Mouse (Mus musculus) liver, adult 2 months (tissue): ENCODE measurements at regions not wholly inside any gene's neighbourhood (a gene's known extent, or its start where the extent isn't known, plus 50 kb on each side); places are given as distances from the start of the nearest gene placed in this dataset.

ENCODE experiments used
- CTCF ChIP-seq: fragments of 200-500 bp; IDR thresholded peaks from 2 replicates; pipeline ENCODE4 v1.5.1; 2011; ENCODE audit warnings: low read depth, low read length, control low read depth
- POLR2A ChIP-seq: fragments of 200-500 bp; IDR thresholded peaks from 2 replicates; pipeline ENCODE4 v1.6.1; 2011; ENCODE audit warnings: low read length, control low read depth; ENCODE audit not compliant: insufficient read depth; ENCODE audit errors: extremely low read depth

DNA sequence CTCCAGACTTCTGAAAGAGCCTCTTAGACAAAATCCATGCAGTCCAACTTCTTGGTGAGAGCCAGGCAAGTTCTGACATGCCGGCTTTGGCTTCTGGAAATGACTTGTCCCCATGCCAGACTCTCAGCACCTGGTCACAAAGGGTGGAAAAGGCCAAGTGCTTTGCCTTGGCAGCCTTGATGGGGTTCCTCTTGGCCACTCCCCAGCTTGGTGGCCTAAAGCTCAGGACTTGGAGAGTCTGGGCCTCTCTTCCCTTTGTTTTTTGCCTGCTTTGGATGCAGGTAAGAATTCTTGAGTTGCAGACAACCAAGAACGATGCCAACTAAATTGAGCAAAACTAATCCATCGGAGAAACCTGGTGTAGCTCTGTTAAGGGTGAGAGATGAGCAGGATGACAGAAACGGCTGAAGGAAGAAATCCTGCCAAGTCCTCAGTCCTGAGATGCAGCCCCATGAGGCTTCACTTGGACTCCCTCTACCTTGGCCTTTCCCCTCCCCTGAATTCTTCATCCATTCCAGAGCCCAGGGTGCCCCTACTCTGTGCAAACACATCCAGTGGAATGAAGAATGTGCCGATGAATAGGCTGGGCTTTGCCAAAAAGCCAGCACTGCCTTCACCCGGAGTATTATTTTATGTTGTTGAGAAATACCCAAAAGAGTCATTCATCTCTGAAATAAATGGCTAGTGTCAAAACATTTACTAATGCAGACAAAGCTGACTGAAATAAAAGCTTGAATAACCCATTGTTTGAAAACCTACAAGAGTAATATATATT is 228.0 kb upstream of the Irx5 start:
- TF ChIP-seq CTCF (no peak), POLR2A (no peak)
